Mouse (Mus musculus) lung, embryonic 14.5 days (tissue): ENCODE measurements at regions not wholly inside any gene's neighbourhood (a gene's known extent, or its start where the extent isn't known, plus 50 kb on each side); places are given as distances from the start of the nearest gene placed in this dataset.

Experiments used
- ATAC-seq: fragments of 200-750 bp; cut with Nextera tagmentation; 2 replicates; pipeline ENCODE4 v1.8.0; 2017; ENCODE audit warnings: mild to moderate bottlenecking, moderate TSS enrichment, moderate library complexity; ENCODE audit not compliant: insufficient read depth
- DNase-seq: peaks from one replicate; pipeline ENCODE4 v3.0.0-alpha.2; 2015
- H3K27ac ChIP-seq: fragments of 300-500 bp; sonication (generic); 2 replicates; pipeline ENCODE4 v1.5.1; 2014; ENCODE audit warnings: low read depth, mild to moderate bottlenecking, moderate library complexity
- H3K27me3 ChIP-seq: fragments of 300-500 bp; sonication (generic); 2 replicates; pipeline ENCODE4 v1.6.1; 2014; ENCODE audit warnings: low read length, control low read depth; ENCODE audit not compliant: insufficient read depth
- H3K36me3 ChIP-seq: fragments of 300-500 bp; sonication (generic); 2 replicates; pipeline ENCODE4 v1.6.1; 2014; ENCODE audit warnings: control low read depth; ENCODE audit not compliant: insufficient read depth
- H3K4me1 ChIP-seq: fragments of 300-500 bp; sonication (generic); 2 replicates; pipeline ENCODE4 v1.6.1; 2014; ENCODE audit warnings: antibody characterized with exemption, control low read depth; ENCODE audit not compliant: insufficient read depth
- H3K4me2 ChIP-seq: fragments of 300-500 bp; sonication (generic); 2 replicates; pipeline ENCODE4 v1.6.1; 2014; ENCODE audit warnings: mild to moderate bottlenecking
- H3K4me3 ChIP-seq: fragments of 300-500 bp; sonication (generic); 2 replicates; pipeline ENCODE4 v1.5.1; 2014; ENCODE audit warnings: low read depth, low read length
- H3K9ac ChIP-seq: fragments of 300-500 bp; sonication (generic); 2 replicates; pipeline ENCODE4 v1.6.1; 2014
- H3K9me3 ChIP-seq: fragments of 300-500 bp; sonication (generic); 2 replicates; pipeline ENCODE4 v1.6.1; 2016; ENCODE audit warnings: low read depth, low read length, control low read depth
- CTCF ChIP-seq: IDR thresholded peaks from 2 replicates; pipeline ENCODE4 v1.5.1; 2016; ENCODE audit warnings: antibody characterized with exemption, low read depth
- WGBS: fragments of 180-500 bp; shearing (Covaris S2); extraction: QIAGEN DNeasy Blood & Tissue Kit; methylation state at CpG from one replicate; pipeline ENCODE4 v1.1.7; 2014; 5-methylcytosine and 5-hydroxymethylcytosine counted together

DNA sequence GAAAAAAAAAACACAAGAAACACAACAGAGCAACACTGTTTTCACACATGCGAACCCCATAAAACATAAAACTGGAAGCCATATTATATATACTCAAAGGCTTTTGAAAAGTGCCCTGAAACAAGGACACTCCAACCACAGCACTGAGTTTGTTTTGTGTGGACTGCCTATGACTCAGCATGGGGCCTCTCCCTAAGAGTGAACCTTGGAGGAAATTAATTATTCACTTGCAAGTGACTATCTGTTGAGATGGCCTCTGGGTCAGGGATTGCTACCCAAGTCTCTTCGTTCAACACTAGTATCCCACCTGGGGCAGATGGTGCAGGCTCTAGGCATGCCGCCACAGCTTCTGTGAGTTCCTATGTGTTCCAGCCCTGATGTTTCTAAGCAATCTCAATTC, 461.3 kb upstream of the Nr3c2 start:
- TF ChIP-seq CTCF: no peak
- Histone ChIP-seq H3K9ac (no peak overlapping the region), H3K36me3 (no peaks in the 10 kb centered on the region), H3K27ac (no peak overlapping the region), H3K4me1 (no peaks in the 10 kb centered on the region), H3K27me3 (no peaks in the 10 kb centered on the region), H3K4me2 (no peak overlapping the region), H3K4me3 (no peak overlapping the region), H3K9me3 (no peaks in the 10 kb centered on the region)
- DNase-seq (no peak), ATAC-seq (no peak)
- 85% methylated on average over 3 of the region's 3 CpGs for WGBS

DNA sequence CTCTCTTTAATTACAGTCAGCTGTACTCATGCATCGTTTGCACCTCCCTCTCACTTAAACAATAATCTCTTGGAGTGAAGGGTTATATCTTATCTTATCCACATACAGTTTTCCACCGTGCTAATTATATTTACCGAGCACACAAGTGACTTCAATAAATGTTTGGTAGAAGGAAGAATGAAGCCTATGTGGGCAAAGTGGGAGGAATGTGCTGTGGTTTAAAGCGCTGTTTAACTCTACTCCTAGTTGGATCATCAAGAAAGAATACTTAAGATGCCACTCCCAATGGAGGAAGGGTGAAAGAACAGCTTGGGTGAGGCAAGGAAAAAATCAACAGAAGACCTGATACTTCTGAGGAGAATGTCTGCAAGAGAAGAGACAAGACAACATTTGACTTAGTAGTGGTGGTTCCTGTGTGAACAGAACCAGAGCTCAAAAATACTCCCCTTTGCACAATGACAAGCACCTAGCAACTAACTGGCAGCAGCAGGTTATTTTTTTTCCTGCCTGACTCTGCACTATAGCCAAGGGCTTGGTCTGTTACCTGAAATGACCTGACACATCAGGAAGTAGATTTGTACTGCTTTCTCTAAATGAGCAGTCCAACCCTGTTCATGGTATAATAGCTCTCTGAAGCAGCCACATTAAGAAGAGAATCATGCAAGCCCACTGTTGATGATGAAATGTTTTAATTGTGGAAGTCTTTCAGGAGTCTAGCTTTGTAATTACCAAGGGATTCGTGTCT, 424.6 kb upstream of the Nr3c2 start:
- Histone ChIP-seq H3K36me3 (no peaks in the 10 kb centered on the region), H3K27me3 (no peaks in the 10 kb centered on the region), H3K4me3 (no peak overlapping the region), H3K9ac (no peak overlapping the region), H3K27ac (no peak overlapping the region), H3K4me1 (no peaks in the 10 kb centered on the region), H3K4me2 (no peak overlapping the region), H3K9me3 (no peaks in the 10 kb centered on the region)
- WGBS: 60% methylated on average over 5 of the region's 5 CpGs
- DNase-seq (no peak), ATAC-seq (no peak)
- TF ChIP-seq CTCF: no peak

DNA sequence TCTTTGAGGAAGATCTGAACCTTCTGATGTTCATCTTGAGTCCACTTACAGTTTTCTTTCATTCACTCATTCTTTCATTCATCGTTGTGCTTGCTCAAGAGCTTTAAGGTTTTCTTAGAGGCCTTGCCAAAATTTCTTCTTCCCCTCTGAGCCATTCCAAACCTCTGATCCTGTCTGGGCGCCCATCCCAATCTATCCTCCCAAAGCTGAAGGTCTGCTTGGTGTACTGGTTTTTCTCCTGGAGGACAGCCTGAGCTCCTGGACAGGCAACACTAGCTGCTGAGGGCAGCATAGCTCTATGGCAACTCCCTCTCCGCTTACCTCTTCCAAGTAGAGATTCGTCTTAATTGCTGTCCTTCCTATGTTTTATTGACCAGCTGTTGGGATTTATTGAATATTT, 420.3 kb upstream of the Nr3c2 start:
- no peak for DNase-seq
- Histone ChIP-seq H3K4me1 (no peaks in the 10 kb centered on the region), H3K9me3 (no peaks in the 10 kb centered on the region), H3K27me3 (no peaks in the 10 kb centered on the region), H3K27ac (no peak overlapping the region), H3K4me2 (no peak overlapping the region), H3K4me3 (no peak overlapping the region), H3K9ac (no peak overlapping the region), H3K36me3 (no peaks in the 10 kb centered on the region)
- no peak for ATAC-seq
- WGBS: 79% methylated on average over 4 of the region's 4 CpGs
- TF ChIP-seq CTCF: no peak

DNA sequence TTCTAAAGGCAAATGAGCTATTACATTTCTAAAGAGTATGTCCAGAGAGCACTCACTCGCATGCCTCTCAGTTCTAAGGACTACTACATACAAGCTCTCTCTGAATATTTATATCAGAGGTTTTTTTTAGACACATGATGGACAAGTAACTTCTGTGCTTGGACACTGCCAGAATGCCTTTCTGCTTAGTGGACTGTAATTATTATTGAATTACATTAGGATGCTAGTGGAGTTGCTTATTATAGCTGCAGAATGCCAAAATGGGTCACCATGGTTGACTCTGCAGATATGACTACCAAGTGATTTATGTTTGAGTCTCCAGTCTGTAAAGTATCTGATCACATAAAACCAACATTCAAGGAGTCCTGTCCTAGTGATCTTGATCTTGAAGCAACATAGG, 395.6 kb upstream of the Nr3c2 start:
- ATAC-seq: no peak
- WGBS: 83% methylated on average over 1 of the region's 1 CpGs
- H3K4me3 ChIP-seq: no peak overlapping the region
- H3K4me1 ChIP-seq: no peaks in the 10 kb centered on the region
- no peak for DNase-seq
- H3K27ac ChIP-seq: no peak overlapping the region
- no peaks in the 10 kb centered on the region for H3K9me3 ChIP-seq
- H3K9ac ChIP-seq: no peak overlapping the region
- no peak overlapping the region for H3K4me2 ChIP-seq
- H3K27me3 ChIP-seq: no peaks in the 10 kb centered on the region
- H3K36me3 ChIP-seq: no peaks in the 10 kb centered on the region
- no peak for TF ChIP-seq CTCF

DNA sequence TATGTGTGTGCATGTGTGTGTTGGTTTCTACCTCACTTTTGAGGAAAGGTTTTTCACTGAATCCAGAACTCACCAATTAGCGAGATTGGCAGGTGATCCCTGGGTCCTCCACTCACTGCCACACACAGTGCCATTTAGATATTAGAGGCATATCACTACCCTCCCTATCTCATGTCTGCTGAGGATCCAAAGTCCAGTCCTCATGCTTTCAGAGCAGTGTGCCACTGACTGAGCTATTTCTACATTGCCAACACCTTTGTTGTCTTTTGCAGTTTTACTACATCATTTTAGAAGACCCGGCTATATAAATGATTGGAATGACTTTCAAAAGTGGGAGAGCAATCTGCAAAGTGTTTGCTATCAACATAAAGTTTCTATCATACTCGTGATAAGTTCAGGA, 392.0 kb upstream of the Nr3c2 start:
- 64% methylated on average over 3 of the region's 3 CpGs for WGBS
- TF ChIP-seq CTCF: no peak

DNA sequence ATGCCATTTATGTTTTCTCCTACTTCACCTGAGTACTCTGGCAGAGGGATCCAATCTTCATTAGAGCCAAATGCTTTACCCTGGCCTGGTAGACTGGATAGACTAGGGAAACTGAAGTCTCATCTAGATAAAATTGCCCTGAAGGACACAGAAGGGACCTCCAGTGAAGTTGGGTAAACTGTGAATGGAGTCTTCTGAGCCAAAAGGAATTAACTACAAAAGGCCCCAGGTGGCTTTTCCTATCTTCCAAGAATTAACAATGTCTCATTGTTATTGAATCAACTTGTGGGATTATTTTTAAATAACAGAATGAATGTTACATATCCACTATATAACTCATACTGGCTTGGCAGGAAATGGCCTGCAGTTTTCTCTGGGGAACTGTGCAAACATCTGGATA, 390.0 kb upstream of the Nr3c2 start:
- H3K9me3 ChIP-seq: no peaks in the 10 kb centered on the region
- H3K36me3 ChIP-seq: no peaks in the 10 kb centered on the region
- H3K9ac ChIP-seq: no peak overlapping the region
- no peak overlapping the region for H3K4me3 ChIP-seq
- H3K4me1 ChIP-seq: no peaks in the 10 kb centered on the region
- no peak overlapping the region for H3K4me2 ChIP-seq
- H3K27ac ChIP-seq: no peak overlapping the region
- no peak for TF ChIP-seq CTCF
- ATAC-seq (no peak), DNase-seq (no peak)
- no peaks in the 10 kb centered on the region for H3K27me3 ChIP-seq

More for the DNA sequence above, 392.0 kb upstream of the Nr3c2 start:
- Histone ChIP-seq H3K4me1 (no peaks in the 10 kb centered on the region), H3K4me3 (no peak overlapping the region), H3K27ac (no peak overlapping the region), H3K36me3 (no peaks in the 10 kb centered on the region), H3K9ac (no peak overlapping the region), H3K9me3 (no peaks in the 10 kb centered on the region), H3K4me2 (no peak overlapping the region), H3K27me3 (no peaks in the 10 kb centered on the region)
- DNase-seq: no peak
- ATAC-seq: no peak

DNA sequence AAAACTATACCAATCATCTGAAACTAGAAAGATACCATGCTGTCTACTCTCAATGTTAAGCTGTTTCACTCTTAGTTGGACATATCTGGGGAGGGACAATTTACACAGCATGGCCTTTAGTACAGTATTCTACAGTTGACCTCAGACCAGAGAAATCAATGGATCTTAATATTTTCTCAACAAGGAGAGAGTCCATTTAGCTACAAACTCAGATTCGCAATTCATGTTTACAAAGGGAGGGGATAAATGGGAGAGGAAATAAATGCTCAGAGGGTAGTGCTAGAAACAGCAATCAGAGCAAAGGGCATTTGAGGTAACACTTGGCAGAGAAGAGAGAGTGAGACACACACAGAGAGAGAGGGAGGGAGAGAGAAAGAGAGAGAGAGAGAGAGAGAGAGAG, 385.1 kb upstream of the Nr3c2 start:
- H3K9ac ChIP-seq: no peak overlapping the region
- H3K9me3 ChIP-seq: no peaks in the 10 kb centered on the region
- H3K36me3 ChIP-seq: no peaks in the 10 kb centered on the region

More for the DNA sequence above, 385.1 kb upstream of the Nr3c2 start:
- no peak for ATAC-seq
- WGBS: 54% methylated on average over 1 of the region's 1 CpGs
- Histone ChIP-seq H3K4me1 (no peaks in the 10 kb centered on the region), H3K4me2 (no peak overlapping the region), H3K27me3 (no peaks in the 10 kb centered on the region), H3K4me3 (no peak overlapping the region), H3K27ac (no peak overlapping the region)
- DNase-seq: no peak
- TF ChIP-seq CTCF: no peak
